Mouse (Mus musculus) ES-Bruce4 (cell line): ENCODE measurements around the gene Ptprg.

ENCODE experiments used
- CTCF ChIP-seq: IDR thresholded peaks from one replicate; pipeline ENCODE4 v1.8.1; 2011; ENCODE audit warnings: low read depth, low read length
- EP300 ChIP-seq: IDR thresholded peaks from 2 replicates; pipeline ENCODE4 v1.6.1; 2011; ENCODE audit warnings: low read depth, low read length; ENCODE audit not compliant: insufficient read depth
- POLR2A ChIP-seq: IDR thresholded peaks from one replicate; pipeline ENCODE4 v1.8.1; 2011; ENCODE audit warnings: low read length; ENCODE audit not compliant: insufficient read depth

- TF ChIP-seq POLR2A, result no peak
- no peak for TF ChIP-seq CTCF
- TF ChIP-seq EP300, result no peak
Observed at GRCm38 (mm10) chr14:12065736-12066135, 512.4 kb downstream of the Ptprg start.
